Mouse (Mus musculus) midbrain, postnatal 0 days (tissue): ENCODE results near the gene Dcp1b. TPM values are rescaled to one million over a fixed set of nuclear protein-coding genes. Genes with fewer than 3 reads are reported as not detected.

Experiments used
- ATAC-seq: fragments of 200-750 bp; cut with Nextera tagmentation; 2 replicates; pipeline ENCODE4 v1.8.0; 2017; ENCODE audit warnings: moderate number of reproducible peaks, mild to moderate bottlenecking, moderate TSS enrichment, moderate library complexity; ENCODE audit not compliant: low FRiP score
- DNase-seq: peaks from one replicate; pipeline ENCODE4 v3.0.0-alpha.2; 2015; ENCODE audit warnings: low spot score
- H3K27ac ChIP-seq: fragments of 300-500 bp; sonication (generic); 2 replicates; pipeline ENCODE4 v1.5.1; 2014; ENCODE audit warnings: low read depth, mild to moderate bottlenecking, low read length, mixed read lengths
- H3K27me3 ChIP-seq: fragments of 300-500 bp; sonication (generic); 2 replicates; pipeline ENCODE4 v1.6.1; 2014; ENCODE audit warnings: low read length, control low read depth, mixed read lengths; ENCODE audit not compliant: insufficient read depth
- H3K36me3 ChIP-seq: fragments of 300-500 bp; sonication (generic); 2 replicates; pipeline ENCODE4 v1.6.1; 2014; ENCODE audit warnings: low read length, control low read depth, mixed read lengths; ENCODE audit not compliant: insufficient read depth
- H3K4me1 ChIP-seq: fragments of 300-500 bp; sonication (generic); 2 replicates; pipeline ENCODE4 v1.6.1; 2014; ENCODE audit warnings: mild to moderate bottlenecking, control low read depth, antibody characterized with exemption, low read length, mixed read lengths; ENCODE audit not compliant: insufficient read depth
- H3K4me2 ChIP-seq: fragments of 300-500 bp; sonication (generic); 2 replicates; pipeline ENCODE4 v1.6.1; 2014; ENCODE audit warnings: low read depth, mild to moderate bottlenecking, low read length, mixed read lengths; ENCODE audit not compliant: poor library complexity, severe bottlenecking
- H3K4me3 ChIP-seq: fragments of 300-500 bp; sonication (generic); 2 replicates; pipeline ENCODE4 v1.5.1; 2014; ENCODE audit warnings: low read depth, mild to moderate bottlenecking, low read length, moderate library complexity
- H3K9ac ChIP-seq: fragments of 300-500 bp; sonication (generic); replicated peaks from 2 replicates; pipeline ENCODE4 v1.6.1; 2014; ENCODE audit warnings: mild to moderate bottlenecking, low read length, moderate library complexity, mixed read lengths; ENCODE audit not compliant: poor library complexity, severe bottlenecking
- H3K9me3 ChIP-seq: fragments of 300-500 bp; sonication (generic); 2 replicates; pipeline ENCODE4 v1.6.1; 2016; ENCODE audit warnings: low read length, control low read depth
- CTCF ChIP-seq: IDR thresholded peaks from 2 replicates; pipeline ENCODE4 v1.5.1; 2016; ENCODE audit warnings: antibody characterized with exemption, mild to moderate bottlenecking
- WGBS: fragments of 180-500 bp; shearing (Covaris S2); extraction: QIAGEN DNeasy Blood & Tissue Kit; methylation state at CpG from one replicate; pipeline ENCODE4 v1.1.7; 2014; 5-methylcytosine and 5-hydroxymethylcytosine counted together
- polyA plus RNA-seq: library from polyadenylated mRNA; unstranded; fragments of >200 nt; fragmentation: Nextera tagmentation; extraction: Ambion mirVana; gene quantifications from 2 replicates; pipeline ENCODE4 v1.2.1, GENCODE M21; 2015
- total RNA-seq: library from RNA; depleted of rRNA; stranded (reverse); fragments of >200 nt; gene quantifications from 2 replicates; pipeline ENCODE4 v1.2.3, GENCODE M21; 2014

Gene Dcp1b
- total and polyA plus RNA-seq, 2 experiments from 2014 or later: 11.7 to 22.6 TPM

DNA sequence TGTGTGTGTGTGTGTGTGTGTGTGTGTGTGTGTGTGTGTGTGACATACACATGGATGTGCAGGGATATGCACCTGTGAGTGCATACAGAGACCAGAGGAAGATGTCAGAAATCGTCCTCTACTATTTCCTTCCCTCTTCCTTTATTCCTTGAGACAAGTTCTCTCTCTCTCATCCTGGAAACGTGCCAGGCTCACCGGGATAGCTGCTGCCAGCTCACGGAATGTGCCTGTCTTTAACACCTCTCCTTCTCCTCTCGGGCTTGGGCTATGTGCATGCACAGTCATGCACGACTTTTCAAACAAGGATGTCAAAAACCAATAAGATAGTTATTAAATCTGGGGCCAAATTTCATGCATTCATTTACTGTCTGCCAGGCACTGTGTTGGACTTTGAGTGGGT, 12.6 kb downstream of the Dcp1b start:
- H3K4me3 ChIP-seq: no peak overlapping the region
- H3K27me3 ChIP-seq: no peaks in the 10 kb centered on the region
- 50% methylated on average over 6 of the region's 6 CpGs for WGBS
- H3K9me3 ChIP-seq: no peaks in the 10 kb centered on the region
- H3K4me1 ChIP-seq: no peaks in the 10 kb centered on the region
- no peak overlapping the region for H3K27ac ChIP-seq
- no peak overlapping the region for H3K9ac ChIP-seq
- no peak for TF ChIP-seq CTCF
- DNase-seq (no peak), ATAC-seq (no peak)
- H3K4me2 ChIP-seq: no peak overlapping the region
- peaks cover 23% of the 10 kb centered on the region for H3K36me3 ChIP-seq

DNA sequence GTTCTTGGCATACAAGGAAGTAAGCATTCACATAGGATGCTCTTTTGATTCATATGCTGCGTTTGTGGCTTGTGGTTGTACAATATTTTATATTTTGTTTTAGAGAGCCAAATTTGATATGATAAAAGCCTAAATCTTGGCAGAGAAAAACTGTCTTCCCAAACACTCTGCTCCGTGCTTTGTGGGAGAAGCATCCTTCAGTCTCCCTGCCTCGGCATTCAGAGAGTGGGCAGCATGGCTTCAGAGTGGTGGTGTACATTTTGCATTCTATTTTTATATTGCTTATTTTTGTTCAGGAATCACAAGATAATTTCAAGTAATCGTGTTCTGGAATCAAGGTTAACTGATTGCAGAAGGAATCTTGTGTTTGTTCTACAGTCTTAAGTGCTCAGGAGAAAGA, 16.4 kb downstream of the Dcp1b start:
- Histone ChIP-seq H3K4me3 (no peak overlapping the region), H3K9ac (no peak overlapping the region), H3K27ac (no peak overlapping the region), H3K4me1 (no peaks in the 10 kb centered on the region), H3K9me3 (no peaks in the 10 kb centered on the region), H3K4me2 (no peak overlapping the region), H3K27me3 (no peaks in the 10 kb centered on the region), H3K36me3 (peaks cover 36% of the 10 kb centered on the region)
- DNase-seq: no peak
- TF ChIP-seq CTCF: no peak
- WGBS: 93% methylated on average over 4 of the region's 4 CpGs
- ATAC-seq: no peak

DNA sequence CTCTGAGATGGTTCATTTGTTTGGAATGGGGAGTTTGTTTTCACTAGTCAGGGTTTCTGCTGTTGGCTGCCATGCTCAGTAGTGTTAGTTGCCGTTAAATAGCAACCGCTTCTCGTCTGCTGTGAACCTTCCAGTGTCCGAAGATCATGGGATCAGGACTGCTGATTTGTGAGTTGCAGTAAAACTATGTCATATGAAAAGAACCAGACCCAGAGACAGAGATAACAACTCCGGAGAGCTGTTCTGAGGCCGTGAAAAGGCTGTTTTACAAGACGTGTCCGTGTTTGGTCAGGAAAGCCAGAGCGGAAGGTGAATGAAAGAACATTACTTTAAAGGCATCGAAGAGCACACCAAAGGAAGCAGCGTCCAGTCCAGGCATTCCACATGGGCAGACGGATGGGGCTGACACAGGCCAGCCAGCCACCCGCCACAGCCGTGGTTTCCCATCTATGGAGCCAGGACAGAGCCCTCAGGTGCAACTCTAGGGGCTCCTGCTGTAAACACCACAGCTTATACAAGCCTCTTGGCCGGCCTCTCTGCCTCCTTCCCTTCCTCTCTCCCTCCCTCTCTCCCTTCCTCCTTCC, 18.6 kb downstream of the Dcp1b start:
- no peak for TF ChIP-seq CTCF
- 94% methylated on average over 15 of the region's 15 CpGs for WGBS
- Histone ChIP-seq H3K4me2 (no peak overlapping the region), H3K9me3 (no peaks in the 10 kb centered on the region), H3K27me3 (no peaks in the 10 kb centered on the region), H3K4me1 (no peaks in the 10 kb centered on the region), H3K4me3 (no peak overlapping the region), H3K36me3 (peaks cover 34% of the 10 kb centered on the region), H3K27ac (no peak overlapping the region), H3K9ac (no peak overlapping the region)
- DNase-seq (no peak), ATAC-seq (no peak)

DNA sequence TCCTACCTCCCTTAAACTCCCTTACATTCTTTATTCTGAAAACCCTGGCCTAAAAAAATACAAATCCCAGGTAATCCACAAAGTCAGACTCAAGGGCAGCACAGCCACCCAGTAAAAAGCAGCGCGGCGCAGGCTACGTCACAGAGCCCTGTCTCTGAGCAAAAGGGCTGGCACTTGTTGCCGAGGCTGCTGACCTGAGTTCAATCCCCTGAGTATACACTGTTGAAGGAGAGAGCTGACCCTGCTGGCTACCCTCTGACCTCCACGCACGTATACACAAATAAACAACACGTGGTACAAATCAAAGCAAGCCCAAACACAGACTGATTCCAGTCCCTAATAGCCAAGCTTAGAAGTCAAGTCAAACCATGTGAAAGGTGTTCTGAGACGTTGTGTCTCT, 19.1 kb downstream of the Dcp1b start:
- no peak overlapping the region for H3K9ac ChIP-seq
- H3K4me3 ChIP-seq: no peak overlapping the region
- no peak for DNase-seq
- H3K27me3 ChIP-seq: no peaks in the 10 kb centered on the region
- ATAC-seq: no peak
- WGBS: 89% methylated on average over 9 of the region's 9 CpGs
- TF ChIP-seq CTCF: no peak
- no peak overlapping the region for H3K27ac ChIP-seq
- H3K4me1 ChIP-seq: no peaks in the 10 kb centered on the region
- no peaks in the 10 kb centered on the region for H3K9me3 ChIP-seq
- H3K4me2 ChIP-seq: no peak overlapping the region
- peaks cover 34% of the 10 kb centered on the region for H3K36me3 ChIP-seq

DNA sequence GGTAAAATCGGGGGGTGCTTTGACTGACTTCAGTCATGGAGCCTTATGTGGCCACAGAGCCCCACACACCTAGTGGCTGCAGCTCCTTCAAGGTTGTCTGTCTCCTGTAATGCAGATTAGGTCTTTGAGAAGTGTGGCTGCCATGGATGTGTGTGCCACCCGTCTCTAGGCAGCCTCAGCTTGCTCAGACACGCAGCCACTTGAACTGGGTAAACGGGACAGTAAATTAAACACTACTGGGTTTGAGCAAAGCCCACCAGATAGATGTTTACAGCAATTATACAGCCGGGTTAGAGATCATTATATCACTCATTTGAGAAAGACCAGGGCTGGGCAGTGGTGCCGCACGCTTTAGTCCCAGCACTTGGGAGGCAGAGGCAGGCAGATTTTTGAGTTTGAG, 19.5 kb downstream of the Dcp1b start:
- Histone ChIP-seq H3K36me3 (peaks cover 34% of the 10 kb centered on the region), H3K4me3 (no peak overlapping the region)
- WGBS: 94% methylated on average over 7 of the region's 7 CpGs

DNA sequence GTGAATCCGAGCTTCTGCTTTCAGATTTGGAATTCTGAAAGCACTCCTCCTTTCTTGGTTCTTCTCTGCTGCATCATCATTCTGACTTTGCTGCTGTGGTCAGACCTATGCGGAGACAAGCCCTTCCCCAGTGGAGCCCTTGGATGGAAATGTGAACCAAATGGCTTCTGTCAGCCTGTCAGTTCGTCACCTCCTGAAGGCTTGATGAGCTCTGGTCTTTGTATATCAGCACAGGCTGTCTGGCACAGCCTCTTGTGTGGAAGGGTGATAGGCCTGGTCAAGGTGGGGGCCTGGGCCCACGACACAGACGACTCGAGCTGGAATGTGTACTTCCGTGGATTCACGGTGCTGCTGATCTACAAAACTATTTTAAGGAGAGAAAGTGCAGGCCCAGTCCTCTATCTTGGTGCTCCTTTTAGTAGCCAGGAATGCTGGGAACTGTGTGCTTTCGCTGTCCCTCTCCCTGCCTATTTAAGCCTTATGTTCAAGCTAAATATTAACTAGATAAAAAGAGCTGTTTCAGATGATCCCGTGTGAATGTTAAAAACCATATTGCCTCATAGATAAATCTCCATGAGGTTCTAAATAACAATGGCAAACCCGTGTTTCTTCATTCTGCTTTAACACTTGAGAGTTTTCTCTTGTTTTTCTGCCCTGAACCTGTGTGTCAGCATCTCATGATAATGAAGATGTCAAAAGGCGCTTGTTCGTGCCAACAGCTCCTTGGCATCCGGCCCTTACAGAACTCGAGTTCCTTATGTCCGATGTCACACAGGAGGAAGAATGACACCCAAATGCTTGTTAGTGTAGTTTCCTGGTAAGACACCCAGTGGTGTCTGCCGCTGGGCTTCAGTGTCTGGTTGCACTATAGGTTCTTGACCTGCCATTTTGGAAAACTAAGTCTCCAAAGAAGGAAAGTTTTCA, 21.6 kb downstream of the Dcp1b start, which contains the start of gene Cacna1c:
Gene Cacna1c, minus strand, starts transcription at position 37 of the 924 bp plus-strand sequence.
- Histone ChIP-seq H3K27me3 (no peaks in the 10 kb centered on the region), H3K9me3 (no peaks in the 10 kb centered on the region), H3K4me3 (no peak within 1 kb of the TSS), H3K36me3 (peaks cover 32% of the 10 kb centered on the region), H3K9ac (no peak within 1 kb of the TSS), H3K27ac (no peak within 1 kb of the TSS), H3K4me1 (no peaks in the 10 kb centered on the region), H3K4me2 (no peak within 1 kb of the TSS)
- no peak for ATAC-seq
- WGBS: 77% methylated on average over 17 of the region's 17 CpGs
- TF ChIP-seq CTCF: no peak
- DNase-seq: no peak

More for the DNA sequence above, 19.5 kb downstream of the Dcp1b start:
- Histone ChIP-seq H3K9me3 (no peaks in the 10 kb centered on the region), H3K4me1 (no peaks in the 10 kb centered on the region), H3K27me3 (no peaks in the 10 kb centered on the region), H3K9ac (no peak overlapping the region), H3K4me2 (no peak overlapping the region), H3K27ac (no peak overlapping the region)
- no peak for TF ChIP-seq CTCF
- ATAC-seq (no peak), DNase-seq (no peak)
